Mouse (Mus musculus): Measurements from ENCODE around the gene Ralgps2.

Gene Ralgps2

DNA sequence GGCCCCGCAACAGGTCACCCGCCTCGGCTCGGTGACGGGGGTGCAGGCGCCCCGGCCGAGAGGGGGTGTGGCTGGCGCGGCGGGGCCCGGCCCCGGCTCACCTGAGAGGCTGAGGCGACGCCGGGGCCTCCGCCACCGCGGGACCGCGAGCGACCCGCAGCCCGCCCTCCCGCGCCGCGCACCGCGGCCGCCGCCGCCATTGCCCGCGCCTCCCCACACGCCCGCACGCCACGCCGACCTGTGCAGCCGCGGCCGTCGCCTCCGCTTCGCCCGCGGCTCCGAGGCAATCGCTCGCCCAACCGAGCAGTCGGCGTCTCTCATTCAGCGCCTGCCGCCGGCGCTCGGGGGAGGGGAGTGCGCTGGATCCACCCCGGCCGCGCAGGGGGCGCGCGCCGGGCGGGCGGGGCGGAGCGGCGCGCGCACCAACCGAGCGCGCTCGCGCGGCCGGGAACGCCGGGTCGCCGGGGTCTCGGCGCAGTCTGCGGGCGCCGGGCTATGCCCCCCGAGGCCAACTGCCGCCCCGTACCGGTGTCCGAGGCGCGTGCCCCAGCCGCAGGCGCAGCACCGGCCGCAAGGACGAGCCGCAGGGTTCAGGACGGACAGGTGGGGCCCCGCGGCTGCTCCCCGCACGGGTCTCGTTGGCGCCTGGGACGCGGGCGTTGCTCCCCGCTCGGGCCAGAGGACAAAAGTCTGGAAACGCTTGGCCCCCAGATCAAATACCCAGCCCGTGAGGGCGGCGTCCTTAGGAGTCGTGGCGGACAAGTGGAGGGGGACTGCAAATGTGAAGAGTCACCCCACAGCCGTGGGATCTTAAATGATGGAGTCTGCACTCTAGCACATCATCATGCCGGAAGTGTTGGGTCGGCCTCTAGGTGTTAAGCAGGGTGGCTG is at the start of gene Ralgps2:
Gene Ralgps2 (minus strand): TSS at position 376 of the 891 bp plus-strand sequence.
- no peak for DNase-seq (ENCODE audit: extremely low read depth, insufficient read length, low spot score)

DNA sequence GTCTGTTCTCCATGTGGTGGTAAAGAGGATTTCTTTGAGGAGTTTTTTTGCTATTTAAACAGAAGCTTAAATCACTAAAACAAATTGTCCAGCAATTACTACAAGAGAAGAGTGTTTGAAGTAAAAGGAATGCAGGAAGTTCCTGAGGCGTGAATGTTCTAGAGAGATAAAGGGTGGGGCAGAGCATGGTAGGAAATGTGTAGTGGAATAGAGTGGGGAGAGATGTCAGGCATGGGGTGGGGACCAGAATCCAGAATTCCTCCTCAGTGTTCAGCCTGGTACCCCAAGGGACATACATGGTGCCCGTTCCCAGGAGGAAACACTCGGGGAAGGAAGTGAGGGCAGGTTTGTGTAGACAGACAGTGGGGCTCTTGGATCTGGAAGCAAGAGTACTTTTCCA is 48.1 kb upstream of the Ralgps2 start:
- DNase-seq (ENCODE audit: extremely low read depth, insufficient read length, low spot score), result no peak

DNA sequence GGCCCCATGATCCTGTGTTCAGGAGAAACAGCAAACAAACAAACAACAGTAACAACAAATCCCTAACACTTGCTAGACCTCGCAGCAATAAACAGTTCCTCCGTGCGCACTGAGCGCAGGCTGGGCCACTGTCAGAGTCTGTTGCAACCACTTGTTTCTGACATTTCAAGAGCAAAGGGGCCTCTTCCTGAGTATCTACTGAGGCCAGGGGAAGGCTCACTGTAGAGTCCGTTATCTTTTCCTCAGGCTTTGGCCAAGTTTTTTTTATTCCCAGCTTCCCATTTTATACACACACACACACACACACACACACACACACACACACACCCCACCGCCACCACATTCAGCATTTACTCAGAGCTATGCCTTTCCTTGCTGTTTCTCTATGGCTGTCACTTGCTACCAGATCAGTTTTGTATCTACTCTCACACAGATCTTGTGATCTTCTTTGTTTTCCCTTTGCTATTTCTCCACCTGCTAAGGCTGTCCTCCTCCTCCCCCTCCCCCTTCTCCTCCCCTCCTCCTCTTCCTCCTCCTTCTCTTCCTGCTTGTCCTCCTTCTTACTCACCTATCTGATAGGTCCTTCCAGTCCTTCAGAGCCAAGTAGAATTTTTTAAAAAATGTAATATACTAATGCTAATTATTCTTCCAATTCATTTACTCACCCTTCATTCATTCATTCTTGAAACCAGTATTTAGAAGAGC is 47.4 kb upstream of the Ralgps2 start:
- DNase-seq (ENCODE audit: extremely low read depth, insufficient read length, low spot score), result no peak

DNA sequence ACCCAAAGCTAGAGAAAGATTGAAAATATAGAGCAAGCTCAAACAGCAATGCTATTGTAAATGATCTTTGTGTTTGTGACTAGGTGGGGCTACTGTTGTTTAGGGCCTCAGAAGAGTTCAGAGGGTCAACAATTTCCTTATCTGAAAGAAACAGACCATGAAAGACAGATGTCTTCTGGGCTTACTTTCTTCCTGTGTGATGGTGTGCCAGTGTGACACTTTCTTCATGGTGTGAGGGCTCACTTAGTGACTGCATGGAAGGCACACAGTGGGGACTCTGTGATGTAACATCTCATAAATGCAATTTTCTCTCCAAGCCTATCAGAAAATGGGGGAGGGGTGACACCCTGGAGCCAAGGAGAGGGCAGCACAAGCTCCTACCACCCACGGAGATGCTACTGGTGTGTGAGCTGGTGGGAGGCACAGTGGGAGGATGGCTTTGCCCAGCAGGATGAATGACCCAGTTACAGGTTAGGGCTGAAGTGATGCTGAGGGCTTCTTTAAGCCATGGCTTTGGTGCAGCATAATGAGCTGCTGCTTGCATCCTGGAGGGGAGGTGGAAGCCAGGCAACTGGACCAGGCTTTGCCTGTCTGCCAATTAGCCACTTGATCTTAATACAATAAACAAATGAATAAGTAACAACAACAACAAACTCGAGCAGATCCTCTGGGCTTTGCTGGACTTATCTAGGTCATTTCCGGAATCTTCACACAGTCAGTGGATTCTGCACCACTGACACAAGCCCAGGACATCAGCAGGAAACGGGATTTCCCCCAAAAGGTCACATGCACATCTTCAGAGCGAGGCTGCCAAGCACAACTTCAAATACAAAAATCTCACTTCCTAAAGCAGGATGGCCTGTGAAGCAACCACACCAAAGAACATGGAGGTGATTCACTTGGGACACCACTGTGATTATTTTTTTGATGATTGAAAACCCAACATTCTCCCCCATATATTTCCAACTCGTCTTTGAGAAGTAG is 46.5 kb upstream of the Ralgps2 start:
- no peak for DNase-seq (ENCODE audit: extremely low read depth, insufficient read length, low spot score)

DNA sequence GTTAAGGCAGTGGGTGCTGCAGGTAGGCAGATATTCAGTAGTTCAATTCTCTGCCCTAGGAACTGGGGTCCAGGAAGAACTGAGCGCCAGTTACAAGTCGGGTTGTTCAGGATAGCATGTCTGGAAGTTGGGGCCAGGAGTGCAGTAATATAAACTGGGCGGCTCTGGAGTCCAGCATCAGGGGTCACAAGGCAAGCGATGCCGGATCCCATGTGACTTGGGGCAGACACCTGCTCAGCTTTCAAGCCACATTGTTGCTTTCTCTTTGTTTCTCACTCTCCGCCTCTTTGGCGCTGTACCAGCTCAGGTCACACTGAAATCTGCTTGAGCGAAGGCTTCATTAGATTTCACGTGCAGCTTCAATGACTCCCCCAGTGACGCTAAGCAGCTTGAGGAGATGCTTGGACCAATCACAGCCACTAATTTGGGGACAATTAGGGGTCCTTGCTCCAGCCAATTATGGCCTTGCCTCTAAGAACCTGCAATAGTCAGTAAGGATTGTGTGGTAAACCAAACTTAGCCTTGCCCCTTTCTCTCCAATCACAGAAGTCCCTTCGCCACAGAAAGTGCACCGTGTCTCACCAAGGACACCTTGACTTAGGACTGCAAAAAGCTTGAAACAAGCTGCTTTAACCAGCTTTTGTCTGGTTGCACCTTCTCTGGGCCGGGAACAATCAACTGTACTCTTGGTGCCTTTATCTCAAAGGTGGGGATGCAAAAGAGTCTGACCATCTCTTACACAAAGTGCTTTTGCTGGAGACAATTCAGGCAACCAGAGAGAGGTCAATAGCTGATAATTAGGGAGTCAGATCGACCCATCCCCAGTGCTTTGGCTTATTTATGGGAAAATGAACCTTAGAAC is 43.8 kb upstream of the Ralgps2 start:
- no peak for DNase-seq (ENCODE audit: extremely low read depth, insufficient read length, low spot score)

DNA sequence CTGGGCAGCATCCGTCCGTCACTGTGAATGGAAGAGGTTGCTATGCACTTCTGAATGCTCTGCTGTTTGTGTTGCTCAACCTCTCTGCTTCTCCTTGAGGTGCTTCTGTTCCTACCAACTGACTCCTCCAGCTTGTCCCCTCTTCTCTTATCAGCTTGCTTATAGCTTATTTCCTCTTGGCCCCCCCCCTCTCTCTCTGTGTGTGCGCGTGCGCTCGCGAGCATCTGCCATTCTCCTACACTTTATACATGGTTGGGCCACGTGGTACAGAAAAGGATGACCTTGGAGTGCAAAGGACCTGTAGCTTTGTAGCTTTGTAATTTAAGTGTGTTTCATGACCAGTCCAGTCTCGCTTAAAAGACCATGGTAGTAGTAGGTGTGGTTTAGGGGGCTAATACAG is 42.5 kb upstream of the Ralgps2 start:
- DNase-seq (ENCODE audit: extremely low read depth, insufficient read length, low spot score), result no peak

DNA sequence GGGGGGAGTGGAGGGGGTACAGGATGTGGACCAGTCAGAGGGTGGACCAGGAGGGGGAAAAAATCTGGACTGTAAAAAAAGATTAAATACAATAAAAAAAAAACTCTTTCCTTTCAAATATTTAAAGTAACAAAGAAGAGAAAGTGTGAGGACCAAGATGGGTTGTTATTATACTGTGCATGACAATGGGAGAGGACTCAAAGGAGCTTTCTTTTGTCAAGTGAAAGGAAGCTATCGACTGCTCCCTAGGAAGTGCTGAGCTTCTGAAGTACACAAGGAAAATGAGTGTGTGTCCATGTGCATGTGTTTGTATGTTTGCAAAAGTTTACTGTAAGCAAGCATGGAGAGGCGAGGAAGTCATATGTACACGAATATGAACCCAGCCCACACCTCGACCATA is 40.3 kb upstream of the Ralgps2 start:
- no peak for DNase-seq (ENCODE audit: extremely low read depth, insufficient read length, low spot score)

DNA sequence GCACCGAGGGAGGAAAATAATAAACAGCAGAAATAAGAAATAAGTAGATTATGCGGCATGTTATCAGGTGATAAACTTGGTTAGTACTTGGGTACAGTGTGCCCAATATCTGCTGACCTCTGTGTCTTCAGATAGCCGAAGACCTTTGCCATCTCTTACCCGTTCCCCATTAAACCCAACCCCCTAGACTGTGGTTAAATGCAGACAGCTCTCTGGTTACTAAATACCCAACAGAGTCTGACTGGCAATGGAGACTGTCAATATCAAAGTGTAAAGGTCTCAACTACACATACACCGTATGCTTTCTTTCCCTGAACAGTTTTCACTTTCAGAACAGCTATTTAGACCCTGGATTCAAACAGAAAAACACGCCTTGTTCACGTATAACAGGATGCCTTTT is 39.2 kb upstream of the Ralgps2 start:
- no peak for DNase-seq (ENCODE audit: extremely low read depth, insufficient read length, low spot score)

DNA sequence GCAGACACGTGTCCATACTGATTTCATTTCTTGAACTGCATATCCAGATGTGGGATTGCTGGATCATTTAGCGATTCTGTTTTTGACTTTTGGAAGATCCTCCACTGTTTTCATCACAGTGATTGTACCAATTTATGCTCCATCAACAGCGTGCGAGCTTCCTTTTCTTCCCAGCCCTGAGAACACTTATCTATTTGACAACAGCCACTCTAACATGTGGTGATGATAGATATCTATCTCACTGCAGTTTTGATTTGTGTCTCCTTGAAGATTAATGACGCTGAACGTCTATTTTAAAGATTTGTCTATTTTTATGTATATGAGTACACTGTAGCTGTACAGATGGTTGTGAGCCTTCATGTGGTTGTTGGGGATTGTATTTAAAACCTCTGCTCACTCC is 34.4 kb upstream of the Ralgps2 start:
- no peak for DNase-seq (ENCODE audit: extremely low read depth, insufficient read length, low spot score)

DNA sequence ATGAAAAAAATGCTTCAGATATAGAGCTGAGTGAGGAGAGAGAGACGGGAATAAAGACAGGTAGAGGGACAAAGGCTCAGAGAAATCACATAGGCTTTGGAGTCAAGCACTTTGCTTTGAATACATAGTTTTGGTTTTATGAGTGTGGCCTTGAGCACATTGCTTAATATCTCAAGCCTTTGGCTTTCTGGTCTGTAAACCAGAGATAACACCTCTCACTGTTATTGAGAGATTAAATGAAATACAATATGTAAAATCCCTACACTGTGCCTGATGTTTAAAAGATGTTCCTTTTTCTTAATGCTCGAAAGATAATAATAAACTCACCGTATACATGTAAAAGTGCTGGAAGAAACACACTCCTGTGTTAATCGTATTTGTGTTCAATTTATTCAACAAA is 33.0 kb upstream of the Ralgps2 start:
- DNase-seq (ENCODE audit: extremely low read depth, insufficient read length, low spot score), result no peak

DNA sequence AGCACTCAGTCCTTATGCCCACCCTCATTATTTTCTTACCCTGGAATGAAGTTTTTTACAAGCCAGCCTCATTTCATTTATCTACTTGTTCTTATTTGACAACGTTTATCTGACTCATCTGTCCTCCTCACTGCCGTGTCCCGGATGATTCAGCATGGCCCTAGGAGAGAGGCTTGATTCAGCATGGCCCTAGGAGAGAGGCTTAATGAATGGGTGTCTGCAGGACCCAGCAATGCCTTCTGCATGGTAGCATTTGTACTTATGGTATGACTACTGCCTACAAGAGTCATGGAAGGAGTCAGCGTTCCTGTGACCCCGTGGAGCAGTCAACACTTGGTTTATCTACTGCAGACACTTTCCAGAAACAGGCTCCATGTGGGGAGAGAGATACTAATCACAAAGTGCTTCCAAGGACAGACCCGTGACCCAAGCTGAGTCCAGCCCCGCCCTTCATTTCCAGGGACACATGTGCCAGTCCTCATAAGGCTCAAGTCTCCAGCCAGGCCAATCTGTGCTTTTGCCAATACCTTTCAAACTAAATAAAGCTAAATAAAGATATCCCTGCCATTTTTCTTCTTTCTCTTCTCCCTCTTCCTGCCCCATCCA is 31.9 kb upstream of the Ralgps2 start:
- no peak for DNase-seq (ENCODE audit: extremely low read depth, insufficient read length, low spot score)

DNA sequence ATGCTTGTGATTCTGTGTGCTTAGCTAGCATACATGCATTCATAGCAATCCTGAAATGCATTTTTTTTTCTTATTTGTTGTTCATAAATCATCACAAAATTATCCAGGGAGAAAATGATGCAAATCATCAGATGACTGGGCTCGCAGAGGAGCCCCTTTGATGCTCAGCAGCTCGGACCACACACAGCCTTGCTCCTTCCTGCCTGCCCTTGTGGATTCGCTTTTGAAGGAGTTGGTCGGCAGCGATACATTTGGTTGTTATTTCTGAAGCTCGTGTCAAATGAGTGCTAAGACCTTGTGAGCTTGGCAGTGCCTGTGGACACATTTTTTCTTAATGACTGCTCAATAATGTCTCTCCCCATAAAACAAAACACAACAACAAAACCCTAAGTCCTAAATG is 31.2 kb upstream of the Ralgps2 start:
- no peak for DNase-seq (ENCODE audit: extremely low read depth, insufficient read length, low spot score)

DNA sequence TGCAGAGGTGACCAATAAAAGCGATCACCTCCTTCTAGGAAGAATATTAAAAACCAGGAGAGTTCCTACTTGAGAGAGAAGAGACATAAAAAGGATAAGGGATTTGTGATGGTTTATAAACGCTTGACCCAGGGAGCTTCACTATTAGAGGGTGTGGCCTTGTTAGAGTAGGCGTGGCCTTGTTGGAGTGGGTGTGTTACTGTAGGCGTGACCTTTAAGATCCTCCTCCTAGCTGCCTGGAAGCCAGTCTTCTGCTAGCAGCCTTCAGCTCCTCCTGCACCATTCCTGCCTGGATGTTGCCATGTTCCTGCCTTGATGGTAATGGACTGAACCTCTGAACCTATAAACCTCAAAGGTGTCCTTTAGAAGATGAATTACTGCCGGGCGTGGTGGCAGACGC is 28.7 kb upstream of the Ralgps2 start:
- DNase-seq (ENCODE audit: extremely low read depth, insufficient read length, low spot score), result no peak

DNA sequence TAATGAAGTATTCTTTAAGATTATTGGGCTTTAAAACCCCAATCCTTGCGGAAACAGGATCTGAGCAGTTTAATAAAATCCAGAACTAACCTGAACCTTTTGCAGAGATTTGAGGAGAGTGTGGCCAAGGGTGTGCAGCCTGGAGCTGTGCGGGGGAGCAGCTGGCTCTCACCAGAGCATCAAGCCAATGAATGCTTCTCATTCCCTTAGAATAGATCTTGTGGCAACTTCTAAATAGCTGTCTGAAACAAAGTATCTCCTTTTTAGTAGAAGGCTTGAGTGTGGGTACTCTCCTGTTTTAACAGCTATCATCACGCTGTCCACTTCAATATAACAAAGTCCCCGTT is 25.1 kb upstream of the Ralgps2 start:
- no peak for DNase-seq (ENCODE audit: extremely low read depth, insufficient read length, low spot score)

DNA sequence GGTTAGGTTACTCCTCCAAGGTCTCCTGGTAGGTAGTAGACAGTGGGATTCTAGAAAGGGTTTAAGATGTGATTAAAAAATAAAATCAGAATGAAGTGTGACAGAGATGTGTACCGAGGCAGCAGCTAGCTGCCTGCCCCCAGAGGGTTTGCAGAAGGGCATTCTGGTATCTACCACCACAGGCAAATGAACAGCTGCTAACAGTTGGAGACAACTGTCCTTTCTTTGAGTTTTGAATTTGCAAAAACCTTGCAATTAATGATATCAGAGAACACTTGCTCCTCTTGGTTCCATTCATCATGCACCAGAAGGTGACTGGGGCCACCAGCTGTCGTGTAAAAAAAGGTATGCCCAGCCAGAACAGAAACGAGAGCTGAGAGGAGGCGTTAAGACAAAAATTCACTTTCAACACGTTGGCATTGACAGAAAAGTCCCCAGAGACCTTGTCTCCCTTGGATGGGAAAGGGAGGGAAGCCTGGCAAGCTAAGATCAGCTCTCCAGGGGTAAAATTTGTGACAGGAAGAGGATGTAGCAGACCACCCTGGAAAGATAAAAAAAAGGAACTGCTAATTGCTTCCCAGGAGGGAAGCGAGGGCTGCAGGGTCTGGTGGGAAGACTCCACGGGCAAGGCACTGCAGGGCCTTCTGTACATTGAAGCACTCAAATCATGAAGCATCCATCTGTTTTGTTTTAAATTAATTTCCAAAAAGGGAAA is 24.6 kb upstream of the Ralgps2 start:
- no peak for DNase-seq (ENCODE audit: extremely low read depth, insufficient read length, low spot score)

DNA sequence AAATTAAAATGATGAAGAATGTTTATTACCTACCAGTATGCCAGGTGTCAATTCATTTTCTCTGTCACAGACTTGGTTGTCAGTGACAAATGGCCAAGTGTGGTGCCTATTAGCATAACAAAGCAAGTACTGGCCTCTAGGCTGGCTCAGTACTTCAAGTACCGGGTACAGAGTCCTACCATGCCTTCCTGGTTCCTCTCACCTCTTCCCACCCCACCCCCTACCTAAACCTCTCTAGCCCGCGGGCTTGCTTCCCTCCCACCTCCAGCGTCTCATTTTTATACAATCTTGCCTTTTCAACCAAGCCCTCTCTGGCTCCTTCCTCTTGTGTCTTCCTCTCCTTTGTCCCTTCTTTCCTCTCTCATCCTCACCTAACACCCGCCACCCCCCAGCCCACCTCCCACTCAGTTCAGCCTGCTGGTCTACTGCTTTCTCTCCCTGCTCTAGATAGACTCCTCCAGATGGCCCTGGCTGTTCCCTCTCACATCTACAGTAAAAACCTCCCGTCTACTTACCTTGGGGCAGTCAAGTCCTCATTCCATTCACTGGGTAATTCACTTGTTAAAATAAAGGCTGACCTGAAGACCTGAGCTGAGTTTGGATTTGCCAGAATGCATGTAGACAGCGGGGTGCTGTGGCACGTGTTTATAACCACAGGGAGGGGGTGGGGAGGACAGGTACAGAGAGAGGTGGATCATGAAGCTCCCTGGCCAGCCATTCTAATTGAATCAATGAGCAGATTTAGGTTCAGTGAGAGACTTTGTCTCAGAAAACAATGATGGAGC is 22.2 kb upstream of the Ralgps2 start:
- no peak for DNase-seq (ENCODE audit: extremely low read depth, insufficient read length, low spot score)

DNA sequence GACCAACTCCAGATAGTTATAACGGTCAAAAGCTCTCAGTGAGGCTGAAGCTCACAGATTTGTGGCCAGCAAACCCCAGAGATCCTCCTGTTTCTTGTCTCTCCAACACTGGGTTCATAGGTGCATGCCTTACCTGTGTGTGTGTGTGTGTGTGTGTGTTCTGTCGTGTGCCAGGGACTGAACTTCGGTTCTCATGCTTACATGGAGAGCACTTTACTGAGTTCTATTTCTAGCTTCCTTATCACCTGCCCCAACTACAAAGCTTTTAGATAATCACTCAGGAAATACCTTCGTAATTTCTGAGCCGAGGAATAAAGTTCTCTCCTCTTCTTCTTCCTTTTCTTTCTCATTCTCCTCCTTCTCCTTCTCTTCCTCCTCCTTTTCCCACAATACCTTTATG is 19.6 kb upstream of the Ralgps2 start:
- DNase-seq (ENCODE audit: extremely low read depth, insufficient read length, low spot score), result no peak

DNA sequence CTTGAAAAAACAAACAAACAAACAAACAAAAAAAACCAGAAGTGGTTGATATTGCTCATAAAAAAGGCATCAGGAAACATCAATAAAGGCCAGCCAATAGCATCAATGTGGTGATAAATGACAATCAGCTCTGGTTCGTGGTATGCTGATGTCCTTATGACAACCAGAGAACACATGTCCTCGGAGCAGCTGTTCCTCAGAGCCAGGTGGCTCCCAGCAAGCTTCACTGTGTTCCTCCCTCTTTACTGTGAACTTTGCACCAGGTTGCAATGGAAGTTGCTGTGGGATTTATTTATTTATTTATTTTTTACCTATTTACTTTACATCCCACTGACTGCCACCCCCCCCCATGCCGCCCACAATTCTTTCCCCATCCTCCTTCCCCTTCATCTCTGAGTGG is 17.9 kb upstream of the Ralgps2 start:
- no peak for DNase-seq (ENCODE audit: extremely low read depth, insufficient read length, low spot score)

Data from 3134 (cell line).